Mouse (Mus musculus) mesoderm, embryonic 11.5 days (tissue): ENCODE measurements around the gene Brd2.

Experiments
- DNase-seq: peaks from one replicate; pipeline ENCODE4 v3.0.0-alpha.2; 2012; ENCODE audit warnings: low read depth, low spot score

The Brd2 gene

DNA sequence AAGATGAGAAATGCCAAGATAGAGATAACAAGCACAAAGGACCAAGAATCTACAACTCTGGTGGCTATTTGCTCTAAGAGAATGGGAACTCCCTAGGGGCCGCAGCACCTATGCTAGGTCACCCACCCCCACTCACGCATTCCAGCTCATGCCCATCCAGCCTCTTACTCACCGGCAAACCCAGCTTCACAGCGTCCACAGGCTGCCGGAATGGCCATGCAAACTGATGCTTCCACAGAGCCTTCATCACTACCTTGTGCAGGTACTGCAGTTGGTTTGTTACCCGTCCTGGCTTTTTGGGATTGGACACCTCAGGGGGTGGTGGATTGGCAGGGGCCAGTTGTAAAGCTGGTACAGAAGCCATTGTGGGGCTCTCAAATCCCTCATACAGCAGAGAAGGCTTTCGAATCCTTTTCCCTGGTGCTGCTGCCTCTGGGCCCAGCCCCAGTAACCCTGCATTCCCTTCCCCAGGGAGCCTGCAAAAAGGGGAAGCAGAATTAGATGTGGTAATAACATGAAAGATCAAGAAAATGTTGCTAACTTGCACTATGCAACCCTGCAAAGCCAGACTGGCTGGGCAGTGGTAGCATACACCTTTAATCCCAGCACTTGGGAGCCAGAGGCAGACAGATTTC, 5.6 kb downstream of the Brd2 start:
- DNase-seq: no peak

GRCm38 (mm10) chr17:34114114-34114513, 8.3 kb downstream of the Brd2 start:
- no peak for DNase-seq

GRCm38 (mm10) chr17:34110309-34110708, 12.1 kb downstream of the Brd2 start:
- no peak for DNase-seq

DNA sequence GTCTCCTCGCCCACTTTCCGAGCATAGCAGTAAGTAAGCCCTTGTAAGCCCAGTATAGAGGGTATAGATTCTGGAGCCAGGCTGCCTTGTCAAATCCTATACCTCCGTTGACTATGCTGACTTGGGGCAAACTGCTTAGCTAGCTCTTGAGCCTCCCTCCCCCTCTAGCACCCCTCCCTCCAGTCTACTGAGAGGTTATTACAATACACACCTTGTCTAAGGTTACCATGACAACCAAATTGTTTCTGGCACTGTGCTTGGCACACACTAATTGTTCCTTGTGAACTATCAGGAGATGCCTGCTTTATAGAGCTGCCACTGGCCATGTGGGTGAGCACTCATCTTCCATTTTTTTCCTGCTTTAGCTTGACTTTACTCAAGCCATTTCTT, 12.6 kb downstream of the Brd2 start:
- no peak for DNase-seq

DNA sequence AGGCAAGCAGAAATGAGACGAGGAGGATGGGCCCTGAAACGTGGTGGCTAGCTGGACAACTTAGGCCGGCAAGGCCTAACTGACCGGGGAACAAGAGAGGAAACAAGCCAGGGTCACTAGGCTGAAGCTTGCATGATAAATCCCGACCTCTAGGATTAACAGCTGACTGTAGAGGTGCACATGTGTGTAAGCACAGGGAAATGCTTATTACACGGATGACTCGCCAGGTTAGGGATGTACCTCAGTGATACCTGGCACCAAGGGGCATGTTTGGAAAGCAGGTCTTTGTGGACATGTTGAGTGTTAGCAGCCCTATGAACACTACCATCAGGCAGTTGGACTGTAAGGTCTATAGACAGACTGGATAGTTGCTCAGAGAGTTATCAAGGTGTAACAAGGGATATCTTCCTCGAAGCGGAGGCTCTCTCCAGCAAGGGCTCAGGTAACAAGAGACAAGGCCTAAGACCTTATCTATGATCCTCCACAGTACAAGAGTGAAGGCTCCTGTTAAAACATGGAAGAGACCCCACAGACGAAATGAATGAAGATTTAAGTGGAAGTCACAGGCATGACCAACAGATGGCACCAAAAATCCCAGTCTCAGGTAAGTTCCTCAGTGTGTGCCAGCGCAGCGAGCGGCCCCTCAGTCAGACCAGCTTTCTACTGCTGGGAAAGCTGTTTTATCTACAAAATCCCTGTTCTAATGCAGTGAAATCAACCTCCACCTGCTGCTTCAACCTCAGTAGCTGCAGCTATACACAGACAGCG, 13.2 kb downstream of the Brd2 start:
- no peak for DNase-seq

- DNase-seq: no peak
Measured at GRCm38 (mm10) chr17:34108460-34108859, 14.0 kb downstream of the Brd2 start.

GRCm38 (mm10) chr17:34107109-34107867, 15.1 kb downstream of the Brd2 start:
- no peak for DNase-seq

GRCm38 (mm10) chr17:34106555-34106954, 15.9 kb downstream of the Brd2 start:
- no peak for DNase-seq

- no peak for DNase-seq
Measured at GRCm38 (mm10) chr17:34104804-34105203, 17.6 kb downstream of the Brd2 start.

DNA sequence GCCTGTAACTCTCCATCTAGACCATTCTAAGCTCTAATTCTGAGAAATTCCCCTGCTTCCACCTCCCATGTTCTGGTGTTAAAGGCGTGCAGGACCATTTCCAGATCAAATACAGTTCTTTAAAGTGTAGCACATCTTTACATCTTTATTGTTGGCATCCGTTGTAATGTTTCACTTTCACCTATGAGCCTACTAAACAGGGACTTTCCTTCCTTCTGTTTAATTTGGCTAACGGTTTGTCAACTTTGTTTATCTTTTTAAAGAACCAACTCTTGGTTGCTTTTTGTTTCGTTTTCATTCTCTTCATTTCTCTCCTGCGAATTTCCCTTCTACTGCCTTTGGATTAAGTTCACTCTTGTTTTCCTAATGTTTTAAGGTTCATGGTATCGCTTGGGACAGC, 19.6 kb downstream of the Brd2 start:
- no peak for DNase-seq

DNA sequence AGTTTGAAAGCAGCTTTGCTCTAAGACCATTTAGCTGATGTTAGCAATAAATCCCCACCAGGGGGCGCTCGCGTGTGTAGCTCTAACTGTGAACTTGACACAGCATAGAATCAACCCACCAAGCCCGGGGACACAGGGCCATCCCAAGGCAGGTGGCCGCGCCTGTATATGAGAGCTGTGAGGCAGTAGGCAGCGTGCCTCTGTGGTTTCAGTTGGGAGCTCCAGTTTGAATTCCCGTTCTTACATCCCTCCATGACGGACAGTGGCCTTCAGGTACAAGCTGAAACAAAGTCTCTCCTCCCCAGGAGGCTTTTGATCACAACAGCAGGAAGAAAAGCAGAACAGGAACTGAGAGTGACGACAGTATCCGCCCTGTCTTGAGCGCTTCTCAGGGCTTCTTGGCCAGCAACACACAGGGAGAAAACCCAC, 20.8 kb downstream of the Brd2 start:
- DNase-seq: peak; percentile 91

DNA sequence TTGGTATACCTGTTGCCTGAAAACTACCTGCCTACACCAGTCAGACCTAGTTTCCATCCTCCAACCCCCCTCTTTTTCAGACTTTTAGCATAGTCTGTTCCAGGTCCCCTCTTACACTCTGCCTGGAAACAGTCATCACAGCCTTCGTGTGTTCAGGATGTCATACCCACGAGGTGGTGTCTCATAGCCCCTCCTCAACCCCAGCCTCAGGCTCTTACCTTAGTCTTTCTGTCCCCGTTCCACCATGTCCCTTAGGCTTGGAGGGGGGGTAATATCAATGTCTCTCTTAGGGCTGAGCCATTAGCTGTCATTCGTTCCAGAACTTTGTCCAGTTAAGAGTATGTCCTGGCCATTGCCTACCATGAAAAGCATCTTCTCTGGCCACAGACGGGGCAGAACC, 21.2 kb downstream of the Brd2 start:
- no peak for DNase-seq

GRCm38 (mm10) chr17:34099531-34099930, 22.9 kb downstream of the Brd2 start:
- DNase-seq: no peak

- no peak for DNase-seq
Measured at GRCm38 (mm10) chr17:34098709-34099479, 23.5 kb downstream of the Brd2 start.

DNA sequence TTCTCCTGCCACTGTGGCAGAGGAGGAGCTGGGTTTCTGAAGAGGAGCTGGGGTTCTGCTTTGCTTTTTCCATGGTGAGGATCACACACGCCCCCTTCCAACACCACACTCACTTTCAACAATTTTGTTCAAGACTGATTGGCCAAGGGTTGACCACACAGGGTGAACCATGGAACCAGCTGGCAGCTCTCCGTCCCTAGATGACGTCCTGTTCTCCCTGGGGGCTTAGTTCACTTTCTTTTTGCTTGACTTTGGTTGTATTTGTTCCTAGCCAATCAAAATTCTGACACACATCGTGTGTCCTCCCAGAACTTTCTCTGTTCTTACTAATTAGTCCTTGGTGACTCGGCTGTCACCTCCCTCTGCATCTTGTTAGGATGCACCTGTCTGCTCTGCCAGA, 25.2 kb downstream of the Brd2 start:
- DNase-seq: no peak

DNA sequence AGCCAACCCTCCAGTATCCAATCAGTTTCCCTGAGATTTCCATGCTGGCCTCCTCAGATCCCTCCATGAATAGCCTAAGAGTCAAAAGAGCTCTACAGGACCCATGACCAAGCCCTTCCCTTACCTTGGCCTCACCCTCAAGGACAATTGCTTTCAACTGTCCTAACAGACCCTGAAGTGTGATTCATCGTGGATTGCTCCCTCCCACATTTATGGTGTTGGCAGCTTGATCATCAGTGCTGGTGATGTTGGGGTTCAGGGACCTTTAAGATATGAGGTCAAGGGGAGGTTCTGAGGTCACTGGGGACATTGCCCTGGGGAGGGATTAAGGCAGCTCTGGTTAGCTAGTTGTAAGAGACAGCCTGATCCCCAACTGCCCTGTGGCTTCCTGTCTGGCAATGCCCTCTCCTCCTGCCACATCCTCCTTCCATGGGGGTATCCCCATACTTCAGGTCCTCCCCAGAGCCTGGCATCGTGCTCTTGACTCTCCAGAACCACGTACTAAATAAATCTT, 25.9 kb downstream of the Brd2 start:
- no peak for DNase-seq

- DNase-seq: no peak
Measured at GRCm38 (mm10) chr17:34094283-34095035, 28.0 kb downstream of the Brd2 start.

GRCm38 (mm10) chr17:34093199-34093874, 29.1 kb downstream of the Brd2 start:
- peak; percentile 82 for DNase-seq

GRCm38 (mm10) chr17:34092197-34092875, 30.1 kb downstream of the Brd2 start, which contains the start of gene H2-Oa:
TSS of gene H2-Oa (plus strand) at chr17:34092340.
- DNase-seq: no peak

DNA sequence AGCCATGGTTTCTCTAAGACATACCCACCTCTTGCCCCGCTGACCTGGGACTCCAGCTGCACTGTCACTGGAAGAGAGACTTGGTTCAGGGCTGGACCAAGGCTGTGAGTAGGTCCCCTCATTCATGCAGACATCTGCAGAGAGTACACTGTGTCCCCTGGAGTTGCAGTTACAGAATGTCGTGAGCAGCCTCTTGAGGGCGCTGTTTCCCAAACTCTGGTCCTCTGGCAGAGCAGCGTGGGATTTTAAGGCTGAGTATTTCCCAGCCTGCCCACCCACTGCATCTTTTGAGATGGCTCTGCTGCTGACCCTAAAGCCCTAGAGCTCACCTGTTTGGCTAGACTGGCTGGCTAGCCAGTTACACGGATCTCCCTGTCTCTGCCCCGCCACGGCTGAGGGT, 31.5 kb downstream of the Brd2 start:
- DNase-seq: no peak
